Mouse (Mus musculus) spleen, adult 2 months (tissue): ENCODE measurements at regions not wholly inside any gene's neighbourhood (a gene's known extent, or its start where the extent isn't known, plus 50 kb on each side); places are given as distances from the start of the nearest gene placed in this dataset.

ENCODE experiments used
- DNase-seq, 2 experiments: peaks; one replicate each; pipeline versions ENCODE4 v3.0.0 to v3.0.0-alpha.2; 2012 to 2021; ENCODE audit warnings: low spot score in 2 of 2, low read depth in 1 of 2
- H3K27ac ChIP-seq: fragments of 200-500 bp; 2 replicates; pipeline ENCODE4 v1.5.1; 2012; ENCODE audit warnings: low read length, inconsistent platforms; ENCODE audit not compliant: insufficient read depth
- H3K27me3 ChIP-seq: fragments of 200-500 bp; 2 replicates; pipeline ENCODE4 v1.6.1; 2012; ENCODE audit warnings: mild to moderate bottlenecking, moderate library complexity, low read length, inconsistent platforms; ENCODE audit not compliant: control insufficient read depth, insufficient read depth
- H3K36me3 ChIP-seq: fragments of 200-500 bp; 2 replicates; pipeline ENCODE4 v1.6.1; 2012; ENCODE audit warnings: mild to moderate bottlenecking, low read length, inconsistent platforms; ENCODE audit not compliant: control insufficient read depth, insufficient read depth
- H3K4me1 ChIP-seq: fragments of 200-500 bp; 2 replicates; pipeline ENCODE4 v1.6.1; 2011; ENCODE audit warnings: inconsistent platforms; ENCODE audit not compliant: control insufficient read depth, insufficient read depth, insufficient read length
- H3K4me3 ChIP-seq: fragments of 200-500 bp; 2 replicates; pipeline ENCODE4 v1.5.1; 2011; ENCODE audit warnings: mild to moderate bottlenecking, inconsistent platforms; ENCODE audit not compliant: insufficient read depth, insufficient read length; ENCODE audit errors: extremely low read depth
- CTCF ChIP-seq: fragments of 200-500 bp; IDR thresholded peaks from 2 replicates; pipeline ENCODE4 v1.5.1; 2011; ENCODE audit warnings: mild to moderate bottlenecking, inconsistent platforms; ENCODE audit not compliant: insufficient read depth, insufficient read length, insufficient replicate concordance; ENCODE audit errors: extremely low read depth
- POLR2A ChIP-seq: fragments of 200-500 bp; IDR thresholded peaks from 2 replicates; pipeline ENCODE4 v1.6.1; 2011; ENCODE audit warnings: low read depth, low read length, inconsistent platforms
- WGBS: fragments of 180-500 bp; shearing (Covaris S2); methylation state at CpG from one replicate; pipeline ENCODE4 v1.1.7; 2018; 5-methylcytosine and 5-hydroxymethylcytosine counted together

- H3K4me3 ChIP-seq = no peak overlapping the region
- WGBS = 42% methylated on average over 4 of the region's 4 CpGs
- no peaks in the 10 kb centered on the region for H3K27me3 ChIP-seq
- no peak for TF ChIP-seq POLR2A
- no peak for TF ChIP-seq CTCF
- no peak overlapping the region for H3K27ac ChIP-seq
- no peaks in the 10 kb centered on the region; the same call in 1 of the 2 replicates for H3K4me1 ChIP-seq
- DNase-seq = no peak
- no peaks in the 10 kb centered on the region for H3K36me3 ChIP-seq
Observed at GRCm38 (mm10) chr2:170233426-170233825, 85.5 kb upstream of the Zfp217 start.

DNA sequence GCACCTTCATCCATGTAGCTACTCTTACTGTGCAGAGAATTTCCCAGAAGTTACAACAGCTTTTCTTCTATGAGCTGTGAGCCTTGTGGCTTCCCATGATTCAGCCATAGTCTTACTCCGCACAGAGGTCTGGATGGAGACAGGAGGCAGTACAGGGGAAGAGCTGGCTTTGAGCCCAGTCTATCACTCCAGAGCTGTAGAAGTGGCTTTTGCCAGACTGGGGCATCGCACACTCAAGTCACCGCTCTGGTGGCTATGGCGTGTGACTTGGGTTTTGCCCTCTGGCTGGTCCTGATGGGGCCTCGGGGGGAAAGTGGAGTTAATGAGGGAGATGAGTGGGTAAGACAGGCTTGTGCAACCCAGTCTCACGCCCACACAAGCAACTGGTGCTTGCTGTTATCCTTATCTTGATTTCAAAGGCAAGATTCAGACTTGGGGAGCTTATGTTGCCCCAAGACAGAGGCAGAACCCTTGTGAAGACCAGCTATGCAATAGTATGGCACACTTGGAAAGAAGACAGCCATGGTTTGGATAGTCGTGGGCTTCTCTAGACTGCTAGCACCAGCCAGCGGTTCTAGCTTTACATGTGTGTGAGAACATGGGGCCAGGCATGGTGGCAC lies 81.7 kb upstream of the Zfp217 start:
- H3K36me3 ChIP-seq = no peaks in the 10 kb centered on the region
- DNase-seq = no peak
- H3K4me1 ChIP-seq = no peaks in the 10 kb centered on the region; the same call in 1 of the 2 replicates
- 78% methylated on average over 8 of the region's 8 CpGs for WGBS
- no peaks in the 10 kb centered on the region for H3K27me3 ChIP-seq
- TF ChIP-seq POLR2A = no peak
- no peak for TF ChIP-seq CTCF
- no peak overlapping the region for H3K4me3 ChIP-seq
- no peak overlapping the region for H3K27ac ChIP-seq

- no peaks in the 10 kb centered on the region for H3K27me3 ChIP-seq
- no peak overlapping the region for H3K4me3 ChIP-seq
- no peak overlapping the region for H3K27ac ChIP-seq
- no peak for DNase-seq
- 95% methylated on average over 10 of the region's 10 CpGs for WGBS
- TF ChIP-seq CTCF (no peak), POLR2A (no peak)
- H3K4me1 ChIP-seq = no peaks in the 10 kb centered on the region; the same call in 1 of the 2 replicates
- H3K36me3 ChIP-seq = no peaks in the 10 kb centered on the region
Observed at GRCm38 (mm10) chr2:170228318-170228994, 80.6 kb upstream of the Zfp217 start.

DNA sequence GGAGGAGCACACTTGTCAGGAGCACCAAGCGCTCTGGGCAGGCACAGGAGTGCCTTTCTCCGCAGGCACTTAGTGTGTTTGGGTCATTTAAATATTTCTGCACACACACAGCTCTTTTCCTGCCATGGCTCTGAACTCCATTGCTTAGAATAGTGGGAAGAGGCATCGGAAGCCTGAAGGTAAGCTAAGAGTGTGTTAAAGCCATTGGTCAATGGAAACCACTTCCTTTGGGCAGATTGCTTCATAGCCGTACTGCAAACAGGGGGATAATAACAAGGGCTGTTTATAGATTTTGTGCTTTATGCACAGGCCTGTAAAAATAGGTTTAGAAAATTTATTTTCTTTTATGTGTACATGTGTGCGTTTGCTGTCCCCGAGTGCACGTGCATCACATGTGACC lies 76.0 kb upstream of the Zfp217 start:
- no peak for DNase-seq
- Histone ChIP-seq H3K36me3 (no peaks in the 10 kb centered on the region), H3K4me3 (no peak overlapping the region), H3K27ac (no peak overlapping the region), H3K27me3 (no peaks in the 10 kb centered on the region), H3K4me1 (peaks cover 10% of the 10 kb centered on the region; the same call in 1 of the 2 replicates)
- WGBS = 71% methylated on average over 7 of the region's 7 CpGs
- TF ChIP-seq POLR2A (no peak), CTCF (no peak)

- 6% methylated on average over 6 of the region's 6 CpGs for WGBS
- Histone ChIP-seq H3K4me1 (peaks cover 19% of the 10 kb centered on the region; the same call in 1 of the 2 replicates), H3K27ac (no peak overlapping the region; the same call in 1 of the 2 replicates), H3K4me3 (no peak overlapping the region), H3K27me3 (no peaks in the 10 kb centered on the region), H3K36me3 (no peaks in the 10 kb centered on the region)
- DNase-seq = no peak
- TF ChIP-seq CTCF (no peak), POLR2A (no peak)
Observed at GRCm38 (mm10) chr2:170222819-170223218, 74.9 kb upstream of the Zfp217 start.

- H3K27ac ChIP-seq = no peak overlapping the region; the same call in 1 of the 2 replicates
- no peak for DNase-seq
- 48% methylated on average over 13 of the region's 13 CpGs for WGBS
Observed at GRCm38 (mm10) chr2:170221994-170222535, 74.2 kb upstream of the Zfp217 start.

More at GRCm38 (mm10) chr2:170221994-170222535, 74.2 kb upstream of the Zfp217 start:
- Histone ChIP-seq H3K27me3 (no peaks in the 10 kb centered on the region), H3K4me1 (peaks cover 22% of the 10 kb centered on the region; the same call in 1 of the 2 replicates), H3K4me3 (no peak overlapping the region), H3K36me3 (no peaks in the 10 kb centered on the region)
- TF ChIP-seq CTCF (no peak), POLR2A (no peak)
